Mouse (Mus musculus) heart, adult 18-20 months (tissue): ENCODE measurements around the gene Ubash3b. TPM values are rescaled to one million over a fixed set of nuclear protein-coding genes. Genes with fewer than 3 reads are reported as not detected.
A peak's percentile ranks its signal among the peaks of the same experiment; 100 is the strongest.

Experiments used
- DNase-seq, 2 experiments: peaks; one replicate each; pipeline ENCODE4 v3.0.0; 2021 to 2022; ENCODE audit warnings: mixed read lengths in 1 of 2
- total RNA-seq, 2 experiments: library from RNA; stranded (reverse); gene quantifications; 2 replicates each; pipeline ENCODE4 v1.2.3; 2021

Ubash3b gene
- total RNA-seq, 2 experiments from 2014 or later: 0.89 to 1.5 TPM

DNA sequence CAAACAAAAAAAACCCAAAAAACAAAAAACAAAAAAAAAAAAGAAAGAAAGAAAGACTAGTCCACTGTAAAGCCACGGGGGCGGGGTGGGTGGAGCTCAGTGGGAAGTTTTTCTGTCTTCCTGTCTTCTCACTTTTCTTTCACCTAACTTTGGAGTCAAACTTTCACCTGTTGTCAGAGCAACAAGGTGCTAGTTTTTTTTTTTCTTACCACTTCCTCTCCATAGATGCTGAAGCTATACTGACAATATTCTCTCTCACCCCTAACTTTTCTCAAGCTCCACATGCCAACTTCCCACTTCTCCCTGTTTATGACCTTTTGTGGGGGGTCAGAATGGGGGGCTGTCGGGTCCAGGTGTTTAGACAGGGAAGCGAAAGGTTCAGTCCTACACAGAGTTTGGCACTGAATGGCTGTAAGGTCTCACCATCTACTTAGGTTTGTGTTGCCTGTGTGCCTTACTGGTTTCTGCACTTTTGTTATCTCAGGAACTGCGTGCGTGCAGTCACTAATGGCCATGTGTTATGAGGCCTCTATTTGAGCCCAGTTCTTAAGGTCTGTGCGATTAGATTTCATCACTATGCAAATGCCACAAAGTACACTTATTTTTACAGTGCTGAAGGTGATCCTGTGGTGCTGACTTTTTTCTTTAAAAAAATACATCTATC, 164.2 kb downstream of the Ubash3b start:
- no peak for DNase-seq

- no peak for DNase-seq
These were observed 167.4 kb downstream of the Ubash3b start for GRCm38 (mm10) chr9:40994075-40994474.

- no peak for DNase-seq
These were observed 170.0 kb downstream of the Ubash3b start for GRCm38 (mm10) chr9:40991511-40991910.

DNA sequence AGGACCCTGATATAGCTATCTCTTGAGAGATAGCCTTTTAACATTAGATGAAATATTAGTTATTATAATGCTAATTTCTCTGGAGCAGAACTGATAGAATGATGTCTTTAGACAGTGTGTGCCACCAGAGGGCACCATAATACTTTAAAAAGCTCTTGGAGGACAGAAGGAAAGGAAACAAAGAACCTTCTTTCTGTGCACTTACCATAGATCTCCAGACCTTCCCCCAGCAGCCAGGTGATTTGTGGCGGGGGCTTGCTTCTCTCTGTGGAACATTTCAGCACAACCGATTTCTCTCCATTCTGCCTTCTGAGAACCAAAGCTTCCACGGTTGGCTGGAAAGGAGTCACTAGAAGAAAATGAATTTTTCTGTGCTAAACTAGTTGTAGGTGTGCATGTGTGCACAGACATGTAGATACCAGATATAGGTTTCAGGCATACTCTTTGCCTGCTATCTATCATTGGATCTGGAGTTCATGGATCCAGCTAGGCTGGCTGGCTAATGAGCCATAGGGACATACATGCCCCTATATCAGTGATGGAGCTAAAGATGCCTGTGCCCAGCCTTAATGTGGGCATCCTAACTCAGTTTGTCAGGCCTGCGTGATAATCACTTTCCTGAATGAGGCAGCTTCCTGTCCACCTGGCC, 171.4 kb downstream of the Ubash3b start:
- DNase-seq: peak; percentile 28 to 74

DNA sequence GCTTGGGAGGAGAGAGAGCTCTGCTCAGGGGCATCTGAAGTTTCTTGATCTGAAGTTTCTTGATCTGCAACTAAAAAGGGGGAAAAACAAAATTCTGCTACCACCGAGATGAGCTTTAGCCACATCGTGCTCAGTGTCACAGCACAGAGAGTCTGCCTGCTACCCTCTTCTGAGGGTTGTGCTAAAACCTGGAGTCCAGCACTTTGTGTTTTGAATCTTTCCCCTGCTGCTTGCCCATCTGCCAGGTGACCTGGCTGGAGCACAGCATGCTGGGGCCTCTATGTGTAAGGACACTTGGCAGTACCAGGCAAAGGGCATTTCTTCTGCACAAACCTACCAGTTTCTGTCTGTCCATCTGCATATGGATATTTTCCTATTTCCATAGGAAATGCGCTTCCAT, 177.2 kb downstream of the Ubash3b start:
- DNase-seq: no peak

GRCm38 (mm10) chr9:40983758-40984157, 177.7 kb downstream of the Ubash3b start:
- no peak for DNase-seq

DNA sequence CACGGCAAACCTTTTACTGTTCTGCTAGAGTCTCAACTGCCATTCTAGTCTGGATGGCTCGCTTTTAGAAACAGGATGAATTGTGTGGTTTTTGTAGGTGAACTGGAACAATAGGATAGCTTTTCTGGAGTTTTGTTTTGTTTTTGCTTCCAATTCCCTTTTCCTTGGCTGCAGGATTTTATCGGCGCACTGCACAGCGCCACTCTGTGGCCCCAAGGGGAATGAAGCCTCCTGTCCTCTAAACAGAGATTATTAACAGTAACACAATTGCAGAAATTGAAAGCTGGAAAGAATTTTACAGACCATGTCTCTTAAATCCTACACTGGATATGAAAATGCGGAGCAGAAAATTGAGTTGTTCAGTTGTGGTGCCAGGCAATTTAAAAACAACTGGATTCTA, 179.0 kb downstream of the Ubash3b start:
- peak in 1 of 2 experiments; percentile 5 for DNase-seq

DNA sequence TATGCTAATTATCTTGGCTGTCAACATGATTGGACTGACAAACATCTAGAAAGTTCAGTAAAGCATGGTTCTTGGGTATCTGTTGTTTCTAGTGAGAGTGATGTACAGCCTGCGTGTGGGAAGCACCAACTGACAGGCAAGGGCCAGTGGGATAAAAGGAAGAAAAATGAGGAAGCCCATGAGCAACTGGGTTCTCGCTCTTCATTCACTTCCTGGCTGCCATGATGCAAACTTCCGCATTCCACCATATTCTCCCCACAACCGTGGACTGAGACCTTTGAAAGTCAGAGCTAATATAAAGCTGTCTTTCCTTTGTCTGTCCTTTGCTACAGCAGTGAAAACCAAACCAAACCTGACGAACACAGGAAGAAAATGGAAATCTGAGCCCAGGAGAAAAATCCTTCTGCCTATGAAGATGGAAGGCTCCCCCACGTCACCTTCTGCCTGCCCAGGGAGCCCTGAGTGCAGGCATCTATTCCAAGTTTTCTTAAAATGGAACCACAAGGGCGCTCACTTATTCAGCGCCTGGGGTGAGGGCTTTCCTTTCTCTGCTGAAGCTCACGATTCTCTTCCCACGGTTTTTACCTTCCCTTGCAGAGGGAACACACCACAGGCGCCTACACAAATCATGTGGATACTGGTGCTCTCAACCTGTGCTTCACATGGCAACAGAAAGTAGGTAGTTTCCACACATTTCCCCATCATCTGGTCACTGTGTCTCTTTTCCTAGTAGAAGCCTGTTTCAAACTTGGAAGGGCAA, 187.3 kb downstream of the Ubash3b start:
- DNase-seq: no peak

GRCm38 (mm10) chr9:40964418-40964714, 197.1 kb downstream of the Ubash3b start:
- DNase-seq: no peak

GRCm38 (mm10) chr9:40963586-40964417, 197.7 kb downstream of the Ubash3b start, which contains the start of gene Jhy:
Jhy (minus strand) TSS chr9:40964118.
- DNase-seq: no peak

GRCm38 (mm10) chr9:40961401-40961800, 200.1 kb downstream of the Ubash3b start:
- DNase-seq: no peak

Other genes with a start within 250 kb of the Ubash3b start
- gene Jhy, start 197.6 kb downstream of the Ubash3b start, total RNA-seq: not detected
- gene Crtam, start 157.1 kb downstream of the Ubash3b start, total RNA-seq: under 1 TPM in 1 of 2 experiments, not detected in 1; 0.21 TPM